In the genomic region with DNA sequence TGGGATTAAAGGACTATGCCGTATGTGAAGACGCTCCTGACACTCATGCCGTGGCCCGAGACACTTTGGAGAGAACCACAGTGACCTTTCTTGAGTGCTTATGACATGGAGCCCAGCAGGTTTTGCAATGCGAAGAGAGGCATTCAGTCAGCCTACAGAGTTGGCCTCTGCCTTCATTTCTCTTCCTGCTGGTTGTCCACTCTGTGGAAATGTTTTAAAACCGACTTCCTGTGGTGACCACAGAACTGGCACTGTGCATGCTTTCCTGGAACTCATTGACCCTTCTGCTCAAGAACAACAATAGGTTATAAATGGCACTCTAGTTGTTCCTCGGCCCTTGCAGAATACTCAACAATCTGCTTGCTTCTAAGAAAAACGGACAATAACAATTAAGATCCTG, we compare ENCODE assay signal across 11 mouse cellular contexts.
DNase-seq lines count a peak whose midpoint lies in the region; ATAC-seq lines count a peak whose summit lies in the region.
"Had no signal": no experiment of that assay in that cellular context is flagged by ENCODE, and none has a peak within 500 bp of the region (broad histone marks: within the 10 kb centered on the region; RNA-seq: fewer than 3 reads in every experiment).

No protein-coding gene starts in this region.

- peak; percentile 55 for DNase-seq in kidney, adult 18-20 months
- DNase-seq in fat pad, adult 2 months (ENCODE audit: extremely low read depth, low read depth, low spot score), result peak; percentile 18
- no peak for DNase-seq in thymus, postnatal 36 days
- no peak for DNase-seq in spleen, postnatal 4 days (ENCODE audit: low spot score in 2 of 2)

- peaks cover 11% of the 10 kb centered on the region; the same call in 1 of the 2 replicates for H3K4me1 ChIP-seq in kidney, embryonic 14.5 days (ENCODE audit: control insufficient read depth, insufficient read depth, low read length)
- H3K4me1 ChIP-seq in kidney, embryonic 16.5 days (ENCODE audit: insufficient read depth, low read length), result peaks cover 37% of the 10 kb centered on the region
- H3K4me1 ChIP-seq in megakaryocyte, embryonic 14.5 days, result peaks cover 45% of the 10 kb centered on the region

- no peak overlapping the region for H3K9ac ChIP-seq in kidney, embryonic 14.5 days (ENCODE audit: low read depth, low read length)
- H3K9ac ChIP-seq in kidney, embryonic 16.5 days (replicated peaks; ENCODE audit: low read length), result no peak overlapping the region
- H3K9ac ChIP-seq: embryonic facial prominence, embryonic 12.5 days; hindbrain, embryonic 13.5 days had no signal

- WGBS in kidney, embryonic 14.5 days, result 73% methylated on average over 8 of the region's 8 CpGs
- WGBS in kidney, embryonic 16.5 days, result 69% methylated on average over 8 of the region's 8 CpGs

- H3K4me2 ChIP-seq in kidney, embryonic 14.5 days (replicated peaks; ENCODE audit: low read depth, low read length), result no peak overlapping the region
- H3K4me2 ChIP-seq in kidney, embryonic 16.5 days (replicated peaks; ENCODE audit: low read depth, low read length), result no peak overlapping the region
- H3K4me2 ChIP-seq: embryonic facial prominence, embryonic 12.5 days; hindbrain, embryonic 13.5 days had no signal

- ATAC-seq in kidney, embryonic 14.5 days (ENCODE audit: low FRiP score, low TSS enrichment), result no peak
- ATAC-seq in kidney, embryonic 16.5 days (ENCODE audit: low FRiP score, low TSS enrichment), result no peak
- no peak for ATAC-seq in erythroid progenitor cell, adult 5-6 weeks (replicated peaks; ENCODE audit: low FRiP score, poor library complexity, severe bottlenecking)

- no peak overlapping the region for H3K27ac ChIP-seq in kidney, embryonic 14.5 days (ENCODE audit: low read depth, low read length)
- H3K27ac ChIP-seq in kidney, embryonic 16.5 days (ENCODE audit: low read length), result peak overlapping the region; percentile 24
- H3K27ac ChIP-seq: embryonic facial prominence, embryonic 12.5 days; hindbrain, embryonic 13.5 days; limb, embryonic 10.5 days had no signal

- no peaks in the 10 kb centered on the region for H3K9me3 ChIP-seq in kidney, embryonic 14.5 days (ENCODE audit: control insufficient read depth, low read length)
- H3K9me3 ChIP-seq in kidney, embryonic 16.5 days (ENCODE audit: low read length), result no peaks in the 10 kb centered on the region
- H3K9me3 ChIP-seq in megakaryocyte, embryonic 14.5 days, result peaks cover 5% of the 10 kb centered on the region; the same call in 1 of the 2 replicates
- H3K9me3 ChIP-seq: embryonic facial prominence, embryonic 12.5 days; hindbrain, embryonic 13.5 days; limb, embryonic 10.5 days had no signal

- H3K27me3 ChIP-seq in kidney, embryonic 14.5 days (ENCODE audit: control insufficient read depth, insufficient read depth, low read length), result no peaks in the 10 kb centered on the region
- no peaks in the 10 kb centered on the region for H3K27me3 ChIP-seq in kidney, embryonic 16.5 days (ENCODE audit: insufficient read depth, low read length)
- H3K27me3 ChIP-seq in megakaryocyte, embryonic 14.5 days (replicated peaks), result peaks cover 30% of the 10 kb centered on the region
- H3K27me3 ChIP-seq: embryonic facial prominence, embryonic 12.5 days; hindbrain, embryonic 13.5 days had no signal

- no peaks in the 10 kb centered on the region; the same call in 1 of the 2 replicates for H3K36me3 ChIP-seq in kidney, embryonic 14.5 days (ENCODE audit: control insufficient read depth, insufficient read depth, low read length)
- 0 out of 2 replicates have a peak, but pooled peaks cover 3% of the 10 kb centered on the region for H3K36me3 ChIP-seq in kidney, embryonic 16.5 days (ENCODE audit: insufficient read depth, low read length)
- peaks cover 4% of the 10 kb centered on the region for H3K36me3 ChIP-seq in megakaryocyte, embryonic 14.5 days (replicated peaks; ENCODE audit: low read length)
- H3K36me3 ChIP-seq: embryonic facial prominence, embryonic 12.5 days; hindbrain, embryonic 13.5 days had no signal

- H3K4me3 ChIP-seq in kidney, embryonic 14.5 days (ENCODE audit: low read length), result no peak overlapping the region
- H3K4me3 ChIP-seq in kidney, embryonic 16.5 days (ENCODE audit: low read length), result no peak overlapping the region
- H3K4me3 ChIP-seq in megakaryocyte, embryonic 14.5 days (replicated peaks), result peak overlapping the region; percentile 16
- H3K4me3 ChIP-seq: embryonic facial prominence, embryonic 12.5 days; hindbrain, embryonic 13.5 days; limb, embryonic 10.5 days had no signal

Comparison
In these comparisons a context has a peak if more than half of its experiments do, and no peak if none do; other contexts are left out.
1. DNase-seq: peak in kidney, adult 18-20 months (single experiment) and fat pad, adult 2 months (single experiment); none in thymus, postnatal 36 days (0 of 2) and spleen, postnatal 4 days (0 of 2).